Mouse (Mus musculus) CH12.LX (cell line): ENCODE results near the gene Smdt1.

Experiments
- CHD2 ChIP-seq: IDR thresholded peaks from 2 replicates; pipeline ENCODE4 v1.6.1; 2011; ENCODE audit warnings: low read length, improper control_type of control experiment
- CTCF ChIP-seq, 2 experiments: IDR thresholded peaks in 1 of 2; conservative IDR thresholded peaks in 1 of 2; 2 replicates each; pipeline ENCODE4 v1.5.1; 2011 to 2012; ENCODE audit warnings: low read depth in 2 of 2, low read length in 2 of 2, improper control_type of control experiment in 1 of 2, inconsistent platforms in 1 of 2, mild to moderate bottlenecking in 1 of 2, moderate library complexity in 1 of 2
- MXI1 ChIP-seq: IDR thresholded peaks from 2 replicates; pipeline ENCODE4 v1.6.1; 2011; ENCODE audit warnings: mild to moderate bottlenecking, low read depth, low read length, improper control_type of control experiment
- POLR2A ChIP-seq: IDR thresholded peaks from 2 replicates; pipeline ENCODE4 v1.6.1; 2011; ENCODE audit warnings: low read depth, mild to moderate bottlenecking, improper control_type of control experiment, low read length
- USF2 ChIP-seq: conservative IDR thresholded peaks from 2 replicates; pipeline ENCODE4 v1.6.1; 2011; ENCODE audit warnings: low read depth, low read length, improper control_type of control experiment
- ZKSCAN1 ChIP-seq: IDR thresholded peaks from 2 replicates; pipeline ENCODE4 v1.6.1; 2012; ENCODE audit warnings: low read depth, inconsistent platforms, low read length, improper control_type of control experiment, borderline replicate concordance

GRCm38 (mm10) chr15:82375855-82376254, 37.1 kb downstream of the Smdt1 start:
- TF ChIP-seq CTCF (conservative IDR thresholded peaks at IDR 0.05 in 1 of 2, IDR thresholded peaks at IDR 0.05 in 1 of 2; ENCODE audit: low read depth in 2 of 2, low read length in 2 of 2) (no peak), CHD2 (no peak), POLR2A (no peak), ZKSCAN1 (no peak), MXI1 (no peak), USF2 (no peak)
